Mouse (Mus musculus) myocyte (in vitro differentiated cells): ENCODE results near the gene Anks1b. TPM values are rescaled to one million over a fixed set of nuclear protein-coding genes. Genes with fewer than 3 reads are reported as not detected.

Experiments
- H3K27me3 ChIP-seq: one replicate; pipeline ENCODE4 v1.6.1; 2011; ENCODE audit not compliant: control insufficient read depth, insufficient read depth, insufficient read length
- H3K36me3 ChIP-seq: one replicate; pipeline ENCODE4 v1.6.1; 2011; ENCODE audit not compliant: control insufficient read depth, insufficient read depth
- H3K4me2 ChIP-seq: one replicate; pipeline ENCODE4 v1.6.1; 2011; ENCODE audit warnings: low read depth, control low read depth
- H3K4me3 ChIP-seq: one replicate; pipeline ENCODE4 v1.5.1; 2011; ENCODE audit warnings: mild to moderate bottlenecking, control low read depth, moderate library complexity
- H3K79me2 ChIP-seq: one replicate; pipeline ENCODE4 v1.6.1; 2011; ENCODE audit not compliant: control insufficient read depth, insufficient read depth
- H3ac ChIP-seq: one replicate; pipeline ENCODE4 v1.6.1; 2011; ENCODE audit not compliant: control insufficient read depth, insufficient read length
- CEBPB ChIP-seq: IDR thresholded peaks from 2 replicates; pipeline ENCODE4 v1.6.1; 2011; ENCODE audit warnings: mild to moderate bottlenecking, moderate library complexity; ENCODE audit not compliant: poor library complexity, insufficient read depth, severe bottlenecking
- E2F4 ChIP-seq: IDR thresholded peaks from one replicate; pipeline ENCODE4 v1.6.1; 2011; ENCODE audit warnings: mild to moderate bottlenecking, control low read depth, moderate library complexity; ENCODE audit not compliant: insufficient read depth
- MAX ChIP-seq: IDR thresholded peaks from one replicate; pipeline ENCODE4 v1.6.1; 2011; ENCODE audit warnings: low read depth, mild to moderate bottlenecking, control low read depth
- MYOD1 ChIP-seq, 3 experiments: IDR thresholded peaks; one replicate each; pipeline ENCODE4 v1.6.1; 2011; ENCODE audit warnings: control low read depth in 2 of 3, low read depth in 2 of 3, mild to moderate bottlenecking in 2 of 3, moderate library complexity in 1 of 3; ENCODE audit not compliant: insufficient read length in 2 of 3, control insufficient read depth in 1 of 3
- MYOG ChIP-seq, 3 experiments: IDR thresholded peaks; one replicate each; pipeline ENCODE4 v1.6.1; 2011; ENCODE audit warnings: control low read depth in 2 of 3, low read depth in 2 of 3, mild to moderate bottlenecking in 2 of 3; ENCODE audit not compliant: insufficient read length in 2 of 3, control insufficient read depth in 1 of 3, insufficient read depth in 1 of 3
- POLR2A ChIP-seq: IDR thresholded peaks from one replicate; pipeline ENCODE4 v1.6.1; 2011; ENCODE audit warnings: low read depth, mild to moderate bottlenecking, control low read depth, moderate library complexity; ENCODE audit not compliant: insufficient read length
- POLR2AphosphoS2 ChIP-seq: IDR thresholded peaks from one replicate; pipeline ENCODE4 v1.6.1; 2011; ENCODE audit warnings: low read depth, control low read depth; ENCODE audit not compliant: insufficient read length
- REST ChIP-seq: IDR thresholded peaks from one replicate; pipeline ENCODE4 v1.6.1; 2011; ENCODE audit warnings: mild to moderate bottlenecking, control low read depth, moderate library complexity; ENCODE audit not compliant: insufficient read depth, insufficient read length
- SRF ChIP-seq: IDR thresholded peaks from one replicate; pipeline ENCODE4 v1.6.1; 2011; ENCODE audit warnings: low read depth; ENCODE audit not compliant: control insufficient read depth, insufficient read length
- TCF12 ChIP-seq: IDR thresholded peaks from one replicate; pipeline ENCODE4 v1.6.1; 2011; ENCODE audit warnings: mild to moderate bottlenecking, control low read depth; ENCODE audit not compliant: poor library complexity, insufficient read depth, severe bottlenecking
- TCF3 ChIP-seq: IDR thresholded peaks from one replicate; pipeline ENCODE4 v1.6.1; 2011; ENCODE audit warnings: low read depth, control low read depth; ENCODE audit not compliant: insufficient read length
- USF1 ChIP-seq: IDR thresholded peaks from one replicate; pipeline ENCODE4 v1.6.1; 2011; ENCODE audit warnings: low read depth, mild to moderate bottlenecking, control low read depth, moderate library complexity
- polyA plus RNA-seq: library from polyadenylated mRNA; unstranded; fragments of >200 nt; fragmentation: generic; extraction: Trizol; gene quantifications from one replicate; pipeline ENCODE4 v1.2.1, GENCODE M21; 2012; ENCODE audit warnings: missing spikeins

Gene Anks1b
- polyA plus RNA-seq, 1 experiment, result 0.13 TPM

- no peak overlapping the region for H3ac ChIP-seq
- no peaks in the 10 kb centered on the region for H3K36me3 ChIP-seq
- H3K79me2 ChIP-seq, result no peaks in the 10 kb centered on the region
- H3K27me3 ChIP-seq, result peaks cover 3% of the 10 kb centered on the region
- H3K4me3 ChIP-seq, result no peak overlapping the region
- H3K4me2 ChIP-seq, result no peak overlapping the region
- TF ChIP-seq E2F4 (no peak), MYOG (IDR thresholded peaks at IDR 0.05; ENCODE audit: control insufficient read depth in 1 of 3, insufficient read depth in 1 of 3, insufficient read length in 2 of 3, low read depth in 2 of 3) (no peak), MYOD1 (IDR thresholded peaks at IDR 0.05; ENCODE audit: control insufficient read depth in 1 of 3, insufficient read length in 2 of 3, low read depth in 2 of 3) (no peak), POLR2A (no peak), TCF12 (no peak), MAX (no peak), CEBPB (no peak), TCF3 (no peak), USF1 (no peak), POLR2AphosphoS2 (no peak), REST (no peak)
Measured at GRCm38 (mm10) chr10:90842398-90842797, 969.1 kb downstream of the Anks1b start.

GRCm38 (mm10) chr10:90851077-90851476 is 977.8 kb downstream of the Anks1b start:
- Histone ChIP-seq H3K4me2 (no peak overlapping the region), H3K36me3 (no peaks in the 10 kb centered on the region)

GRCm38 (mm10) chr10:90851999-90852398 is 978.7 kb downstream of the Anks1b start:
- Histone ChIP-seq H3K36me3 (no peaks in the 10 kb centered on the region), H3ac (no peak overlapping the region), H3K4me3 (no peak overlapping the region), H3K4me2 (no peak overlapping the region), H3K79me2 (no peaks in the 10 kb centered on the region), H3K27me3 (peaks cover 20% of the 10 kb centered on the region)
- TF ChIP-seq MYOD1 (IDR thresholded peaks at IDR 0.05; ENCODE audit: control insufficient read depth in 1 of 3, insufficient read length in 2 of 3, low read depth in 2 of 3) (no peak), E2F4 (no peak), USF1 (no peak), REST (no peak), POLR2AphosphoS2 (no peak), MYOG (IDR thresholded peaks at IDR 0.05; ENCODE audit: control insufficient read depth in 1 of 3, insufficient read depth in 1 of 3, insufficient read length in 2 of 3, low read depth in 2 of 3) (no peak), POLR2A (no peak), TCF3 (no peak), SRF (no peak), MAX (no peak), TCF12 (no peak)

More at GRCm38 (mm10) chr10:90851077-90851476, 977.8 kb downstream of the Anks1b start:
- TF ChIP-seq TCF12, result no peak
- no peak for TF ChIP-seq MYOD1 (IDR thresholded peaks at IDR 0.05; ENCODE audit: control insufficient read depth in 1 of 3, insufficient read length in 2 of 3, low read depth in 2 of 3)
- no peak for TF ChIP-seq CEBPB
- no peak for TF ChIP-seq USF1
- TF ChIP-seq TCF3, result no peak
- no peak for TF ChIP-seq MAX
- no peak for TF ChIP-seq REST
- no peak for TF ChIP-seq POLR2A
- no peak for TF ChIP-seq E2F4
- TF ChIP-seq MYOG (IDR thresholded peaks at IDR 0.05; ENCODE audit: control insufficient read depth in 1 of 3, insufficient read depth in 1 of 3, insufficient read length in 2 of 3, low read depth in 2 of 3), result no peak
- no peak for TF ChIP-seq POLR2AphosphoS2
- TF ChIP-seq SRF, result no peak
- H3K79me2 ChIP-seq, result no peaks in the 10 kb centered on the region
- peaks cover 20% of the 10 kb centered on the region for H3K27me3 ChIP-seq
- no peak overlapping the region for H3K4me3 ChIP-seq
- H3ac ChIP-seq, result no peak overlapping the region

- Histone ChIP-seq H3K4me3 (no peak overlapping the region), H3K36me3 (no peaks in the 10 kb centered on the region), H3K27me3 (peaks cover 20% of the 10 kb centered on the region), H3K79me2 (no peaks in the 10 kb centered on the region), H3ac (no peak overlapping the region), H3K4me2 (no peak overlapping the region)
- TF ChIP-seq USF1, result no peak
- TF ChIP-seq POLR2A, result no peak
- TF ChIP-seq MAX, result no peak
- no peak for TF ChIP-seq CEBPB
- TF ChIP-seq SRF, result no peak
- TF ChIP-seq TCF12, result no peak
Measured at GRCm38 (mm10) chr10:90852432-90852831, 979.1 kb downstream of the Anks1b start.

GRCm38 (mm10) chr10:90856668-90857067 is 983.4 kb downstream of the Anks1b start:
- no peak overlapping the region for H3ac ChIP-seq
- peaks cover 20% of the 10 kb centered on the region for H3K27me3 ChIP-seq
- H3K4me3 ChIP-seq, result no peak overlapping the region
- no peak overlapping the region for H3K4me2 ChIP-seq
- H3K36me3 ChIP-seq, result no peaks in the 10 kb centered on the region
- TF ChIP-seq CEBPB (no peak), POLR2A (no peak)
- H3K79me2 ChIP-seq, result no peaks in the 10 kb centered on the region
